Mouse (Mus musculus): ENCODE measurements around the gene Fut4. TPM values are rescaled to one million over a fixed set of nuclear protein-coding genes. Genes with fewer than 3 reads are reported as not detected.

Gene Fut4
- total and polyA plus RNA-seq, 3 experiments: 8.7 to 11.2 TPM; not detected in 1

GRCm38 (mm10) chr9:14699288-14699640, 52.9 kb downstream of the Fut4 start:
- DNase-seq (ENCODE audit: low read depth, low spot score): no peak
- TF ChIP-seq BHLHE40 (IDR thresholded peaks at IDR 0.05; ENCODE audit: borderline replicate concordance, low read depth, low read length) (no peak), MYC (IDR thresholded peaks at IDR 0.05; ENCODE audit: low read depth, low read length) (no peak), TBP (IDR thresholded peaks at IDR 0.05; ENCODE audit: low read depth, low read length) (no peak), MXI1 (IDR thresholded peaks at IDR 0.05; ENCODE audit: low read depth, low read length) (no peak), GABPA (IDR thresholded peaks at IDR 0.05; ENCODE audit: low read depth, low read length) (no peak), KAT2A (conservative IDR thresholded peaks at IDR 0.05; ENCODE audit: low read depth, low read length) (no peak), POLR2A (IDR thresholded peaks at IDR 0.05; ENCODE audit: control insufficient read depth in 1 of 2, insufficient read depth in 1 of 2, low read depth in 1 of 2, low read length in 2 of 2, poor library complexity in 1 of 2) (no peak), MYB (IDR thresholded peaks at IDR 0.05; ENCODE audit: low read depth, low read length) (no peak), EP300 (IDR thresholded peaks at IDR 0.05; ENCODE audit: low read depth in 1 of 2, low read length in 2 of 2) (no peak), CHD1 (IDR thresholded peaks at IDR 0.05; ENCODE audit: low read depth, low read length) (no peak), HCFC1 (IDR thresholded peaks at IDR 0.05; ENCODE audit: low read depth, low read length) (no peak)
- H3K4me3 ChIP-seq (ENCODE audit: control insufficient read depth in 1 of 2, insufficient read depth in 1 of 2, low read depth in 2 of 2, low read length in 2 of 2): no peak overlapping the region
- no peaks in the 10 kb centered on the region for H3K79me2 ChIP-seq (ENCODE audit: control insufficient read depth, insufficient read depth, low read length, poor library complexity)
- H3K27me3 ChIP-seq (ENCODE audit: control insufficient read depth in 1 of 2, insufficient read depth in 2 of 2, low read length in 2 of 2): no peaks in the 10 kb centered on the region; a peak in 2 of 4 replicates
- no peaks in the 10 kb centered on the region for H3K9me3 ChIP-seq (replicated peaks; ENCODE audit: insufficient read depth, low read length)
- H3K36me3 ChIP-seq (ENCODE audit: control insufficient read depth in 1 of 2, insufficient read depth in 2 of 2, low read length in 2 of 2): no peaks in the 10 kb centered on the region; a peak in 1 of 4 replicates
- no peak overlapping the region for H3K27ac ChIP-seq (ENCODE audit: control insufficient read depth, low read depth, low read length)
- H3K9ac ChIP-seq (ENCODE audit: control insufficient read depth, low read depth, low read length, poor library complexity, severe bottlenecking): no peak overlapping the region
- 0 out of 4 replicates have a peak, but pooled peaks cover 0 to 3% of the 10 kb centered on the region in 2 experiments for H3K4me1 ChIP-seq (ENCODE audit: control insufficient read depth in 1 of 2, insufficient read depth in 2 of 2, low read length in 2 of 2)

GRCm38 (mm10) chr9:14698582-14699287, 53.5 kb downstream of the Fut4 start:
- Histone ChIP-seq H3K27me3 (ENCODE audit: control insufficient read depth in 1 of 2, insufficient read depth in 2 of 2, low read length in 2 of 2) (peaks cover 2% of the 10 kb centered on the region in 2 experiments; a peak in 3 of 4 replicates), H3K36me3 (ENCODE audit: control insufficient read depth in 1 of 2, insufficient read depth in 2 of 2, low read length in 2 of 2) (no peaks in the 10 kb centered on the region; a peak in 1 of 4 replicates), H3K4me3 (ENCODE audit: control insufficient read depth in 1 of 2, insufficient read depth in 1 of 2, low read depth in 2 of 2, low read length in 2 of 2) (no peak overlapping the region)
- no peak for TF ChIP-seq ZNF384 (IDR thresholded peaks at IDR 0.05; ENCODE audit: low read depth, low read length)
- no peak for TF ChIP-seq MEF2A (IDR thresholded peaks at IDR 0.05; ENCODE audit: extremely low read depth, insufficient replicate concordance, low read depth, low read length, poor library complexity, severe bottlenecking)
- TF ChIP-seq UBTF (IDR thresholded peaks at IDR 0.05; ENCODE audit: borderline replicate concordance, insufficient read depth, low read depth, low read length): no peak
- TF ChIP-seq MAX (IDR thresholded peaks at IDR 0.05; ENCODE audit: low read length): no peak
- TF ChIP-seq MAZ (IDR thresholded peaks at IDR 0.05; ENCODE audit: low read depth, low read length): no peak
- no peak; the same call in 1 of the 2 replicates for TF ChIP-seq JUND (IDR thresholded peaks at IDR 0.05; ENCODE audit: low read depth, low read length)
- no peak for TF ChIP-seq TCF12 (IDR thresholded peaks at IDR 0.05; ENCODE audit: low read depth, low read length)
- no peak for TF ChIP-seq KAT2A (conservative IDR thresholded peaks at IDR 0.05; ENCODE audit: low read depth, low read length)
- TF ChIP-seq USF1 (IDR thresholded peaks at IDR 0.05; ENCODE audit: low read depth, low read length): no peak
- no peak for TF ChIP-seq ZKSCAN1 (IDR thresholded peaks at IDR 0.05; ENCODE audit: low read depth, low read length)
- TF ChIP-seq NRF1 (IDR thresholded peaks at IDR 0.05; ENCODE audit: insufficient read depth, low read depth, low read length, poor library complexity, severe bottlenecking): no peak
- TF ChIP-seq MAFK (IDR thresholded peaks at IDR 0.05; ENCODE audit: borderline replicate concordance, low read depth, low read length): no peak
- TF ChIP-seq TAL1 (IDR thresholded peaks at IDR 0.05; ENCODE audit: low read length): no peak
- TF ChIP-seq ZMIZ1 (IDR thresholded peaks at IDR 0.05; ENCODE audit: low read depth, low read length): no peak
- TF ChIP-seq GABPA (IDR thresholded peaks at IDR 0.05; ENCODE audit: low read depth, low read length): no peak
- 0 out of 4 replicates have a peak, but pooled peaks of 1 of the 2 experiments have one; percentile 30 for TF ChIP-seq POLR2A (IDR thresholded peaks at IDR 0.05; ENCODE audit: control insufficient read depth in 1 of 2, insufficient read depth in 1 of 2, low read depth in 1 of 2, low read length in 2 of 2, poor library complexity in 1 of 2)
- no peak for TF ChIP-seq EP300 (IDR thresholded peaks at IDR 0.05; ENCODE audit: low read depth in 1 of 2, low read length in 2 of 2)
- TF ChIP-seq SIN3A (IDR thresholded peaks at IDR 0.05; ENCODE audit: low read length): peak; percentile 74; the same call in 1 of the 2 replicates
- TF ChIP-seq RCOR1 (IDR thresholded peaks at IDR 0.05; ENCODE audit: low read depth, low read length): no peak
- peak; percentile 60; the same call in 1 of the 2 replicates for TF ChIP-seq BHLHE40 (IDR thresholded peaks at IDR 0.05; ENCODE audit: borderline replicate concordance, low read depth, low read length)
- no peak for TF ChIP-seq HCFC1 (IDR thresholded peaks at IDR 0.05; ENCODE audit: low read depth, low read length)
- TF ChIP-seq ELF1 (IDR thresholded peaks at IDR 0.05; ENCODE audit: low read depth, low read length): peak; percentile 17; the same call in 1 of the 2 replicates
- no peak; the same call in none of the 2 replicates for TF ChIP-seq RAD21 (IDR thresholded peaks at IDR 0.05; ENCODE audit: low read depth, low read length)

More at GRCm38 (mm10) chr9:14698582-14699287, 53.5 kb downstream of the Fut4 start:
- no peaks in the 10 kb centered on the region for H3K9me3 ChIP-seq (replicated peaks; ENCODE audit: insufficient read depth, low read length)
- H3K9ac ChIP-seq (ENCODE audit: control insufficient read depth, low read depth, low read length, poor library complexity, severe bottlenecking): no peak overlapping the region
- 0 out of 4 replicates have a peak, but pooled peaks cover 0 to 3% of the 10 kb centered on the region in 2 experiments for H3K4me1 ChIP-seq (ENCODE audit: control insufficient read depth in 1 of 2, insufficient read depth in 2 of 2, low read length in 2 of 2)
- DNase-seq (ENCODE audit: low read depth, low spot score): peak; percentile 95
- H3K79me2 ChIP-seq (ENCODE audit: control insufficient read depth, insufficient read depth, low read length, poor library complexity): no peaks in the 10 kb centered on the region
- no peak overlapping the region for H3K27ac ChIP-seq (ENCODE audit: control insufficient read depth, low read depth, low read length)
